Mouse (Mus musculus) CH12.LX (cell line): ENCODE measurements around the gene Ifrd1.

Experiments used
- CHD2 ChIP-seq: IDR thresholded peaks from 2 replicates; pipeline ENCODE4 v1.6.1; 2011; ENCODE audit warnings: low read length, improper control_type of control experiment
- CTCF ChIP-seq, 2 experiments: IDR thresholded peaks in 1 of 2; conservative IDR thresholded peaks in 1 of 2; 2 replicates each; pipeline ENCODE4 v1.5.1; 2011 to 2012; ENCODE audit warnings: low read depth in 2 of 2, low read length in 2 of 2, improper control_type of control experiment in 1 of 2, inconsistent platforms in 1 of 2, mild to moderate bottlenecking in 1 of 2, moderate library complexity in 1 of 2
- EP300 ChIP-seq: IDR thresholded peaks from 2 replicates; pipeline ENCODE4 v1.6.1; 2011; ENCODE audit warnings: low read length, improper control_type of control experiment
- JUN ChIP-seq: IDR thresholded peaks from 2 replicates; pipeline ENCODE4 v1.6.1; 2011; ENCODE audit warnings: low read depth, mild to moderate bottlenecking, low read length, improper control_type of control experiment, moderate library complexity; ENCODE audit not compliant: insufficient read depth
- KAT2A ChIP-seq: IDR thresholded peaks from 2 replicates; pipeline ENCODE4 v1.6.1; 2012; ENCODE audit warnings: low read length, improper control_type of control experiment, inconsistent platforms; ENCODE audit not compliant: insufficient replicate concordance
- MAX ChIP-seq: IDR thresholded peaks from 2 replicates; pipeline ENCODE4 v1.6.1; 2011; ENCODE audit warnings: low read length, improper control_type of control experiment
- POLR2A ChIP-seq: IDR thresholded peaks from 2 replicates; pipeline ENCODE4 v1.6.1; 2011; ENCODE audit warnings: low read depth, mild to moderate bottlenecking, improper control_type of control experiment, low read length
- SIN3A ChIP-seq: IDR thresholded peaks from 2 replicates; pipeline ENCODE4 v1.6.1; 2012; ENCODE audit warnings: low read length, improper control_type of control experiment, inconsistent platforms
- USF1 ChIP-seq: IDR thresholded peaks from 2 replicates; pipeline ENCODE4 v1.6.1; 2014; ENCODE audit warnings: low read depth, mild to moderate bottlenecking, inconsistent platforms, low read length, improper control_type of control experiment
- USF2 ChIP-seq: conservative IDR thresholded peaks from 2 replicates; pipeline ENCODE4 v1.6.1; 2011; ENCODE audit warnings: low read depth, low read length, improper control_type of control experiment
- ZC3H11A ChIP-seq: IDR thresholded peaks from 2 replicates; pipeline ENCODE4 v1.6.1; 2012; ENCODE audit warnings: low read depth, mild to moderate bottlenecking, inconsistent platforms, low read length, improper control_type of control experiment
- ZMIZ1 ChIP-seq: IDR thresholded peaks from 2 replicates; pipeline ENCODE4 v1.6.1; 2012; ENCODE audit warnings: low read depth, mild to moderate bottlenecking, inconsistent platforms, low read length, improper control_type of control experiment

GRCm38 (mm10) chr12:40254729-40255128, 6.4 kb upstream of the Ifrd1 start:
- TF ChIP-seq CTCF (conservative IDR thresholded peaks at IDR 0.05 in 1 of 2, IDR thresholded peaks at IDR 0.05 in 1 of 2; ENCODE audit: low read depth in 2 of 2, low read length in 2 of 2) (no peak), MAX (no peak), EP300 (no peak), JUN (no peak), ZC3H11A (no peak), SIN3A (no peak), KAT2A (no peak), USF1 (no peak), ZMIZ1 (no peak), POLR2A (no peak), CHD2 (no peak), USF2 (no peak)
